Mouse (Mus musculus) forebrain, embryonic 15.5 days (tissue): ENCODE measurements around the gene Map2k3. TPM values are rescaled to one million over a fixed set of nuclear protein-coding genes. Genes with fewer than 3 reads are reported as not detected.

Experiments used
- ATAC-seq: fragments of 200-750 bp; cut with Nextera tagmentation; replicated peaks from 2 replicates; pipeline ENCODE4 v1.8.0; 2017; ENCODE audit warnings: mild to moderate bottlenecking, moderate TSS enrichment, moderate library complexity
- H3K27ac ChIP-seq: fragments of 300-500 bp; sonication (generic); replicated peaks from 2 replicates; pipeline ENCODE4 v1.5.1; 2015; ENCODE audit warnings: mild to moderate bottlenecking, inconsistent platforms
- H3K27me3 ChIP-seq: fragments of 300-500 bp; sonication (generic); 2 replicates; pipeline ENCODE4 v1.6.1; 2015; ENCODE audit warnings: inconsistent platforms
- H3K36me3 ChIP-seq: fragments of 300-500 bp; sonication (generic); 2 replicates; pipeline ENCODE4 v1.6.1; 2015; ENCODE audit warnings: mild to moderate bottlenecking, inconsistent platforms
- H3K4me1 ChIP-seq: fragments of 300-500 bp; sonication (generic); 2 replicates; pipeline ENCODE4 v1.6.1; 2015; ENCODE audit warnings: inconsistent platforms
- H3K4me2 ChIP-seq: fragments of 300-500 bp; sonication (generic); replicated peaks from 2 replicates; pipeline ENCODE4 v1.6.1; 2015; ENCODE audit warnings: mild to moderate bottlenecking, inconsistent platforms
- H3K4me3 ChIP-seq: fragments of 300-500 bp; sonication (generic); 2 replicates; pipeline ENCODE4 v1.5.1; 2015; ENCODE audit warnings: mild to moderate bottlenecking, inconsistent platforms
- H3K9ac ChIP-seq: fragments of 300-500 bp; sonication (generic); replicated peaks from 2 replicates; pipeline ENCODE4 v1.6.1; 2015; ENCODE audit warnings: mild to moderate bottlenecking, inconsistent platforms
- H3K9me3 ChIP-seq: fragments of 300-500 bp; sonication (generic); 2 replicates; pipeline ENCODE4 v1.6.1; 2016; ENCODE audit warnings: inconsistent platforms
- WGBS: fragments of 180-500 bp; shearing (Covaris S2); methylation state at CpG from one replicate; pipeline ENCODE4 v1.1.7; 2015; ENCODE audit warnings: mixed read lengths; 5-methylcytosine and 5-hydroxymethylcytosine counted together
- polyA plus RNA-seq: library from polyadenylated mRNA; unstranded; fragments of >200 nt; fragmentation: Nextera tagmentation; extraction: Ambion mirVana; gene quantifications from 2 replicates; pipeline ENCODE4 v1.2.1, GENCODE M21; 2015

The Map2k3 gene
- polyA plus RNA-seq, 1 experiment from 2014 or later = 32.0 TPM

DNA sequence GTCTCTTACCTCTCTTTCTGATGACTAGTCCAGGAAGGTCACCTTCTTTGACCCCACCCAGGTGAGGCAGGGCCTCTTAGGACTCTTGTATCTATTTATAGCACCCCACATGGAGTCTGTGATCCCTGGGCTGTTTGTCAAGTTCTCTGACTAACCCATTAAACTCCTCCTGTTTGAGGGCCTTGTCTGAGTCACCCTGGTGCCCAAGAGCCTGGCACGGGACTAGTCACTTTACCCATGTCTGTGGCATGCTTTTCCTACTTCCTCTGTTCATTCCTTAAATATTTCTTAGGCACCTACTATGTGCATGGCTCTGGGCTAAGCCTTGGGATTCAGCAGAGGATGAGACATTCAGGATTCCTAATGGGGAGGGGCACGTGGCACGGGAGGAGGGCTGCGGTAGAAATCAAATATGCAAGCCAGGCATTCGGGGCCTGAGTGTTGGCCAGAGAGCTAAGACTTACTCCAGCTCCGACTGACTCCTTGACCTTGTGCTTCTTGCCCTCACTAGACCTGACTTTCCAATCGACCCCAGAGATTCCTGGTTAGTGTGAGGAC, 1.0 kb upstream of the Map2k3 start:
- H3K36me3 ChIP-seq = no peaks in the 10 kb centered on the region
- H3K27me3 ChIP-seq = no peaks in the 10 kb centered on the region
- H3K9ac ChIP-seq = peak overlapping the region; percentile 59; the same call in 1 of the 2 replicates
- H3K9me3 ChIP-seq = no peaks in the 10 kb centered on the region
- peak overlapping the region; percentile 74 for H3K4me2 ChIP-seq
- no peak for ATAC-seq
- no peak overlapping the region for H3K27ac ChIP-seq
- H3K4me1 ChIP-seq = peaks cover 35% of the 10 kb centered on the region
- H3K4me3 ChIP-seq = peak overlapping the region; percentile 88
- 24% methylated on average over 7 of the region's 7 CpGs for WGBS

DNA sequence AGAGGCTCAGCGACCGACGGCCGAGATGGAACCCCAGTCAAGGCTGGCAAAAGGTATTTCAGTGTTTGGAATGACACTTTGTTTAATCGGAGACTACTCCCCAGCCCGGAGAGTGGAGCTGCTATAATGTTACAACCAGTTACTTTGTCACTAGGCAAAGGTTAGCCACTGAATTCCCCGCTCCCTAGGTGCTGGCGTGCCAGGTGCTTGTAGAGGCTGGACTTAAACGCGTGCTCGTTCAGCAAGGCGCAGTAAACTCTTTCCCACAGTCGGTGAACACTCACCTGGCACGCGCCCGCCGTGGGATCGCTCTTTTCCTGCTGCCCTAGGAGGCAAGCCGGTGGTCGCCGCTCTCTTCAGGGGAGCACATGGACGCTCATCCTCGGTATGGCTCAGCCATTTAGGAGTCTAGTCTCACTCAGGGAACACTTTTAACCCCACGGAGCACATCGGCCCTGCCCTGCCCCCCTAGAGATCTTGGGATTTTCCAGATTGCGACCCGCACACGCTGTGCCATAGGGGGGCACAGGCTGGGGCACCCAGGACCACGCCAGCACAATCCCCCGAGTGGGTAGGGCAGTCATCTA, 458 bp upstream of the Map2k3 start:
- no peaks in the 10 kb centered on the region for H3K27me3 ChIP-seq
- no peak for ATAC-seq

DNA sequence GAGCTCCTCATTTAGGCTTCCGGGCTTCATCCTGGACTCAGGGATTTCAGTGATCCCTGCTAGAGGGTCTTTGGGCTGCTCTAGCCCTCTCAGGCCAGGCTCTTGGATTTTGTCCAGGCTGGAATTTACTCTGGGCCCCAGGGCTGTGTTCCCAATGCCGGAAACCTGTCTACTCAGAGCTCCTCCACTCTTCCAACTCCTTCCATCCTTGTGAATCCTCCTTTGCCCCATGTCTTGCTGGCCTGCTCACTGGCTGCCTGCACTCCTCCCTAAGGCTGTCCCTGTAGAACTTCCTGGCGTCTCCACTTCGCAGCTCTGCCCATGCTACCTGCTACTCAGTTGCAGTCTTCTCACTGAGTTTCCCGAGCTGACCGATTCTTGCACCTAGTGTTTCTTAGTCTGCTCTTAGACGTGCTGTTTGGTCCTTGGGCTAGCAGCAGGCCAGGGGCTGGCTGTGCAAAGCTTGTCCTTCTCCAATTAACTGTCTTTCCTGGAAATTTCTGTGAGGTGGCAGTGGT, 729 bp downstream of the Map2k3 start:
- Histone ChIP-seq H3K36me3 (no peaks in the 10 kb centered on the region), H3K4me3 (peak overlapping the region; percentile 88), H3K4me1 (peaks cover 28% of the 10 kb centered on the region), H3K27me3 (no peaks in the 10 kb centered on the region), H3K4me2 (peak overlapping the region; percentile 74), H3K27ac (0 out of 2 replicates have a peak overlapping the region, but pooled peaks have one; percentile 60), H3K9ac (peak overlapping the region; percentile 82), H3K9me3 (no peaks in the 10 kb centered on the region)
- ATAC-seq = no peak
- WGBS = 6% methylated on average over 7 of the region's 7 CpGs

More for the DNA sequence above, 458 bp upstream of the Map2k3 start:
- Histone ChIP-seq H3K4me3 (peak overlapping the region; percentile 88), H3K9me3 (no peaks in the 10 kb centered on the region), H3K4me2 (peak overlapping the region; percentile 74), H3K27ac (no peak overlapping the region), H3K4me1 (peaks cover 35% of the 10 kb centered on the region), H3K9ac (peak overlapping the region; percentile 59), H3K36me3 (no peaks in the 10 kb centered on the region)
- WGBS = 2% methylated on average over 30 of the region's 30 CpGs

DNA sequence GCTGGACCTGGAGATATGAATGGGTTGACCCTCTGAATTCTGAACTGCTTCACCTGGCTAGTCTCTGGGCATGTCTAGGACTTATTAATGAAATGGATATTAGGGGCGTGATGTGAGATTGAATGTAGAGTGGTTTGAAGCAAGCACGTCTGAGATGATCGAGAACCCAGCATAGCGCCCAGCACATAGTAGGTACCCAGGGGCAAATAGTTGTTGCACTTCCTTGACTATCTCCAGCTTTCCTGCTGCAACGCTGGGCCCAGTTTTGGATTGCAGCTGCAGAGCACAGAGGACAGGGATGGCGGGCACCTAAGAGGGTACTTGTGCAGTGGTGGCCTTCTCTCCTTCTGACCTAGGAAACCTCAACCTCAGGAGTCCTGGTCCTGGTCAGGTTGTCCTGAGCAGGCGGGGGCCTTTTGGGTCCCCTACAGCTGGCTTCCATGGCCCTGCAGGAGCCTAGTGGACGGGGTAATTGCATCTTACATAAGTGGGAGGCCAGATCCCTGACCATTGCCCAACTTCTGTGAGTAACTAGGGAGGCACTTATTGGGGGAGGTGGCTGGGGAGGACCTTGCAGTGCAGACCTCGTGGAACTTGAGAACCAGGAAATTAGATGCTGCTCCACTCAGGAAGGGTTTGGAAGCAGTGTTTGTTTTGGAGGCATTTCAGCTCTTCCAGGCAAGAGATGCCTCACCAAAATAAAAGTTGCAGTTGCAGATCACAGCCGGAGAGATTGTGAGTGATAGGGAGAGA, 1.5 kb downstream of the Map2k3 start:
- H3K9me3 ChIP-seq = no peaks in the 10 kb centered on the region
- H3K4me2 ChIP-seq = peak overlapping the region; percentile 74; the same call in 1 of the 2 replicates
- no peaks in the 10 kb centered on the region for H3K36me3 ChIP-seq
- no peak for ATAC-seq
- no peak overlapping the region for H3K27ac ChIP-seq
- H3K4me1 ChIP-seq = peaks cover 26% of the 10 kb centered on the region
- H3K4me3 ChIP-seq = peak overlapping the region; percentile 88; the same call in 1 of the 2 replicates
- H3K9ac ChIP-seq = peak overlapping the region; percentile 82
- 86% methylated on average over 10 of the region's 10 CpGs for WGBS
- no peaks in the 10 kb centered on the region for H3K27me3 ChIP-seq

DNA sequence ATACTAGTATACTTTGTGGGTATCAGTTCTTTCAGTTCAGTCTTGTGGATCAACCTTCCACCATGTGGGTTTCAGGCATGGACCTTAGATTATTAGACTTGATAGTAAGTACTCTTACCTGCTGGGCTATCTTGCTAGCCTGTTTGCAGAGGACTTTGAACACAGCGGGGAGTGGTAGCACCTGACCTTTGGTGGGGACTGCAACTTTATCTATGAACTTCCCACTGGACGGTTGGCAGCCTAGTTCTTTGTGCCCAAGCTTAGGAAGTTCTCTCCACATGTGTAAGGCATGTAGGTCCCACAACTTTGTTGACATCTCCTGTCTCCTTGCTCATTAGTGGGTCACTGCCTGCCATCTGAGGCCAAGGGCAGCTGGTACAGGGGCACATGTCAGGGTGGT, 3.0 kb downstream of the Map2k3 start:
- Histone ChIP-seq H3K4me2 (no peak overlapping the region), H3K27ac (no peak overlapping the region), H3K9me3 (no peaks in the 10 kb centered on the region), H3K36me3 (no peaks in the 10 kb centered on the region), H3K27me3 (no peaks in the 10 kb centered on the region), H3K4me3 (no peak overlapping the region), H3K9ac (no peak overlapping the region), H3K4me1 (peaks cover 26% of the 10 kb centered on the region)
- no peak for ATAC-seq
- WGBS = 81% methylated on average over 2 of the region's 2 CpGs

DNA sequence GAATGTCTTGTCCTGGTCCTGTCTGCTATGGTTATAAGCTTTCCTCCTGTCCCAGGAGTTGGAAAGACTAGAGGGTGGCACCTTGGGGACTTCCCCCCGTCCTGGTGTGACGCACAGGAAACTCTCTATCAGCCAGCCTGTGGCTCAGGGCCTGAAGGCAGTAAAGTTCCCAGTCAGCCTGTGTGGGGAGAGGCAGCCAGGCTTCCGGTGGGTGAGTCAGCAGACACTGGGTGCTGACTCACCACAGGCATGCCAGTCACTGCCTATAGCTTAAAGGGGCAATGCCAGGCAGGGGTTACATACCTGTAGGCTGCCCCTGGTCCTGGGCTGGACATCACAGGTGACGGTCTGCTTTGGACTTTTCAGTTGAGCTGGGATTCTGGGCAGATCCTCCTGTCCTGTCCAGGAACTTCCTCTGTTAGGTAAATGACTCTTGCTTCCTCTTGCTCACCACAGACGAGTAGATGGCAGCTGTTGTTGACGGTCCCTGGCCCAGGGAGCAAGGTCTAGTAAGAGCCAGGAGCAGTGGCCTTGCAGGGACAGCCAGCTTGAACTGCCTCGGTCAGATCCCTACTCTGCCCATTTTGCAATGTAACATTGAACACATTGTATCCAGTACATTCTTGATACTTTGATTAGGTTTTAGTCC, 3.6 kb downstream of the Map2k3 start:
- no peak for ATAC-seq
- no peak overlapping the region for H3K4me3 ChIP-seq
- no peak overlapping the region for H3K4me2 ChIP-seq
- no peaks in the 10 kb centered on the region for H3K27me3 ChIP-seq
- no peaks in the 10 kb centered on the region for H3K9me3 ChIP-seq
- H3K4me1 ChIP-seq = peaks cover 26% of the 10 kb centered on the region
- H3K36me3 ChIP-seq = no peaks in the 10 kb centered on the region
- no peak overlapping the region for H3K27ac ChIP-seq
- H3K9ac ChIP-seq = no peak overlapping the region
- WGBS = 90% methylated on average over 7 of the region's 7 CpGs

DNA sequence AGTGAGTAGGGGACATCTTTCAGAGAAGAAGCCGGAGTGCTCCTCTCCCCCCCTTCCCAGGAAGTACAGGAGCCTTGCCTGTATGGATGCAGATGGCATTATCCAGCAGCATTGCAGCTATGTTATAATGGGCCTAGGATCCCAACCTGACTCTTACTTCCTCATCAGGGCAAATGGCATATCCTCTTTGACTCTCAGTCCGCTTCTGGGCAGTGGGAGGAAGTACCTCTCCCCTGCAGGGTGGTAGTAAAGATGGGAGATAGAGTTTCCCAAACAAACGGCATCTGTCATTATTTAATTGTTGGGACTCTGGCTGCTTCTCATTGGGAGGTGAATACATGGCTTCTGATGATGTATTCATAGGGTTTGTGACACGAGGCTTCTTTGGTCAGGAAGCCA, 4.1 kb downstream of the Map2k3 start:
- Histone ChIP-seq H3K4me3 (no peak overlapping the region), H3K9ac (no peak overlapping the region), H3K9me3 (no peaks in the 10 kb centered on the region), H3K4me1 (peaks cover 23% of the 10 kb centered on the region), H3K27me3 (no peaks in the 10 kb centered on the region), H3K4me2 (no peak overlapping the region), H3K27ac (no peak overlapping the region), H3K36me3 (no peaks in the 10 kb centered on the region)
- WGBS = 84% methylated on average over 4 of the region's 4 CpGs
- no peak for ATAC-seq

DNA sequence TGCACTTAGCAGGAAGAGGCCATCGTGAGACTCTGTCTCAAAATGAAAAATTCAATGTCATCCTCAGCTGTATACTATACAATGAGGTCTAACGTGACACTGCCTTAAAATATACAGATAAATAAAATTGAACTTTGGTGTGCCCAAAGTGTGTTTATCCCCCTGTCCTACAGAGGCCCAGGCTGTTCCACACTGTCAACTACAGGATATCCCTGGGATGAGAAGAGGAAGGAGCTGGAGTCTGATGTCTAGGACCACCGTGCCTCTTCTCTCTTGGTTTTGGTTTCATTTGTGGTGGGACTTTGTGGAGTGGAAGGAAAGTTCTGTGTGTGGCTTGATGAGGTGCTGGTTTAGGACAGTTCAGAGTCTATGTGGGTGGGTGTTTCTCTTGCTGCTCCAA, 5.8 kb downstream of the Map2k3 start:
- no peaks in the 10 kb centered on the region for H3K9me3 ChIP-seq
- H3K9ac ChIP-seq = no peak overlapping the region
- 82% methylated on average over 3 of the region's 3 CpGs for WGBS
- no peaks in the 10 kb centered on the region for H3K36me3 ChIP-seq
- no peak for ATAC-seq
- H3K27me3 ChIP-seq = no peaks in the 10 kb centered on the region
- no peak overlapping the region for H3K4me3 ChIP-seq
- H3K4me2 ChIP-seq = no peak overlapping the region
- peaks cover 16% of the 10 kb centered on the region for H3K4me1 ChIP-seq
- H3K27ac ChIP-seq = no peak overlapping the region

DNA sequence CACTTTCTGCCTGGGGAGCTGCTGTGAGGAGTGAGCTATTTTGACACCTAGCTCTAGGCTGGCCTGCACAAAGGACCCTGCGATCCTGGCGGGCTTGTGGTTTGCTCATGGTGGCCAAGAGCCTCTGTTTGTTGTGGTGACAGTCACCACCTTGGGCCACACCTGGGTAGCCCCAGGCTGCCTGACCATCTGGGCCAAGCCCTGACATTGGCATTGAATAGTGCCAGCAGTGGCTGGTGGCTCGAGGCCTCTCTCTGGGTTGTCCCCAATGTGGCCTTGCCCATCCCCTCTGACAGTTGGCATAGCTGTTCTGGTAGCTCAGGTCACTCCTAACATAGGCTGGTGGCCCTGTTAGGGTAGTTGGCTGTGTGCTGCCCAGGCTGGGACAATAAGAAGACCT, 7.7 kb downstream of the Map2k3 start:
- Histone ChIP-seq H3K27me3 (no peaks in the 10 kb centered on the region), H3K4me1 (no peaks in the 10 kb centered on the region), H3K4me2 (no peak overlapping the region), H3K36me3 (peaks cover 9% of the 10 kb centered on the region; the same call in 1 of the 2 replicates), H3K27ac (no peak overlapping the region), H3K9ac (no peak overlapping the region), H3K9me3 (no peaks in the 10 kb centered on the region), H3K4me3 (no peak overlapping the region)
- WGBS = 96% methylated on average over 3 of the region's 3 CpGs
- no peak for ATAC-seq

DNA sequence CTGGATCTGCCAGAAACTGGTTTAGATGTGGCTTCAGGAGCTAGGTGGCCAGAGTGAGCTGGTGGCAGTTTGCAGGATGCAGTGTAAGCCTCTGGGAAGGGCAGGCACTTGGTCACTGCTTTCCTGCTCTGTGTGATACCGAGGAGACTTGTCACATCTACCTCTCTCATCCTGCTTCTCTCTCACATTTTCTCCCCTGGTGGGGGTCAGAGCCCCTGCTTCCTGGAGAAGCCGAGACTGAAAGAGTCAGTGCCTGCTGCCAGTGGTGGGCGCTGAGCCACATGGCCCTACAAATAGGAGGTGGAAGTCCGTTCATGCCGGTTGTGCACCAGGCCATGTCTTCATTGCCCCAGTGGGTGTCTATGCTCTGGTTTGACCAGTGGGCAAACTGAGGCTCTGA, 8.7 kb downstream of the Map2k3 start:
- Histone ChIP-seq H3K27ac (no peak overlapping the region), H3K4me2 (no peak overlapping the region), H3K9ac (no peak overlapping the region), H3K4me1 (no peaks in the 10 kb centered on the region), H3K4me3 (no peak overlapping the region), H3K27me3 (no peaks in the 10 kb centered on the region), H3K36me3 (peaks cover 12% of the 10 kb centered on the region; the same call in 1 of the 2 replicates), H3K9me3 (no peaks in the 10 kb centered on the region)
- WGBS = 87% methylated on average over 5 of the region's 5 CpGs
- no peak for ATAC-seq

DNA sequence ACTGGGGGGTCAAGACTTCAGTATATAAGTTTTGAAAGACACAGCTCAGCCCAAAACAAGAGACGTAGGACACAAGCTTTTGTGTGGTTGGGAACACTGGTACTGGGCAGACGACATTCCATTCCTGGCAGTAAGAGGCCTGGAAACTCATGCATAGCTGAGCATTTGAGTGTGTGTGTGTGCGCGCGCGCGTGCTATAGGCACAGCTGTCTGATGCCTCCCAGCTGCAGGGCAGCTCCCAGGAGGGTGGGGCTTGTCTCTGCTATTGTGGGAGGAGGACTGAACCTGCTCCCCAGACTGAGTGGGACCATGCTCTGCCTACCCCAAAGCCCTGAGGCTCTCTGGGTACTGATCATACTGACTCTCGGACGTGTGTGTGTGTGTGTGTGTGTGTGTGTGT, 9.5 kb downstream of the Map2k3 start:
- Histone ChIP-seq H3K4me2 (no peak overlapping the region), H3K27me3 (no peaks in the 10 kb centered on the region), H3K9me3 (no peaks in the 10 kb centered on the region), H3K4me1 (no peaks in the 10 kb centered on the region), H3K27ac (no peak overlapping the region), H3K36me3 (peaks cover 17% of the 10 kb centered on the region; the same call in 1 of the 2 replicates), H3K9ac (no peak overlapping the region), H3K4me3 (no peak overlapping the region)
- 57% methylated on average over 9 of the region's 9 CpGs for WGBS
- no peak for ATAC-seq
